Mouse (Mus musculus): Measurements from ENCODE around the gene Chst5.
"Not testable (repeated sequence)": the region's sequence is repeated elsewhere in the genome, so short reads cannot be mapped to it uniquely, and the experiment has no call there.

Chst5 gene

DNA sequence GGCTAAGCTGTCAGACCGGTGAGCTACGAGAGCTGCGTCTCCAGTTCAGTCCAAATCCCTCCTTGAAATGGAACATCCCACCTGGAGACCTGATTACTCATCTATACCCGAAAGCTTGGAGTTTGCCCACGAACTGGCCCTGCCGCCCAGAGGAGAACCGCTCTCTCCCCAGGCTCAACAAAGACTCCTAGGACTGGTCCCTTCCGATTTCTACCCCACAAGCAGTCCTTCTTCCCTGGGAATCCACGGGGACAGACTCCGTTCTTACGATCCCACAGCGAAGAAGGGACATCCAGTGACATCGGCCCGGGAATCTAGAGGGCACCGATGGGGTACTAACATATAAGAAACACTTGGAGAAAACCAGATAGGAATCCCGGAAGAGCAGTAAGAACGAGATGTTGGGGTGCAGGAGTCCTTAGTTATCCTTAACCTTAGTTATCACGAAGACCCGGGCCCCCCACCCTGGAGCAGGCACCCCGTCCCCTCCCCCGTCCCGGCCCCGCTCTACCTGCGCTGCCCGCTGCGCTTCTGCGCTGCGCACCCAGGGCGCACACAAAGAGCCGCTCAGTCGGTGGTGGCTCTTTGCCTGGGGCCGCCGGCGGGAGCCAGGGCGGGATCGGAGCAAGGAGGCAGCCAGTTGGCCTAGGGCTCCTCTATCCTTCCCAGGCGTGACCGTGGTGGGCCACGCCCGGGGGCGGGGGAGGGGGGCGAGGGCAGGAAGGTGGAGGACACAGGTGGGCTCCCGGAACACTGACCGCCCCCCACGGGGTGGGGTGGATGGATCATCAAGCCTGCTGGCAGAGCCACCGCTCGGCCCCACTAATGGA is at the start of gene Chst5:
Gene Chst5 (minus strand): TSS at position 827 of the 830 bp plus-strand sequence.
- no peak for DNase-seq (ENCODE audit: low read depth, low spot score)

DNA sequence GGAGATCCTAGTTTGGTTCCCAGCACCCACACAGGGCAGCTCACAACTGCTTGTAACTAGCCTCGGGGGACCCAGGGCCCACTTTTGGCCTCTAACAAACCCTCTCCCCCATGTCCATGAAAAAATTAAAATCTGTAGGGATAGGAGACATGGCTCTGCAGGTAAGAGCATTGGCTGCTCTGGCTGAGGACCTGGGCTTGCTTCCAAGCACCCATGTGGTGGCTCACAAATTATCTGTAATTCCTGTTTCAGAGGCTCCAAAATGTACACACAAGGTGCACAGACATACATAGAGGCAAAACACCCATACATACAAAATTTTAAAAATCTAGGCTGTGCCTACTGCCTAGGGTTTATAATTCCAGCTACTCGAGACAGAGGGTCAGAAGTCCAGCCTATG is 47.0 kb upstream of the Chst5 start:
- DNase-seq (ENCODE audit: low read depth, low spot score), result no peak

DNA sequence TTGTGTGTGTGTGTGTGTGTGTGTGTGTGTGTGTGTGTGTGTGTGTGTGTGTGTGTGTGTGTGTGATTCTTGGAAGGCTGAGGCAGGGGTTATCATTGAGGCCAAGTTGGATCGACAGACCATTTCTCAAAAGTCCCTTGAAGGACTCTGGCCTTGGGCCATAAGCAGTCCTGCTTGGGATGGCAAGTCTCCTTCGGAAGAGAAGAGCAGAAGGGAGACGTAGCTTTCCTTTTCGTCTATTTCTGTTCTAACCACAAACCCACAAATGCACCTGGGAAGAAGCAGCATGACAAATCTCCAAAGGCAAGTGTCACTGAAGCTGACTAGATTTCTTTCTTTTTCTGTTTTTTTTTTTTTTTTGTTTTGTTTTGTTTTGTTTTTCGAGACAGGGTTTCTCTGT is 45.6 kb upstream of the Chst5 start:
- DNase-seq (ENCODE audit: low read depth, low spot score), result peak; percentile 67

DNA sequence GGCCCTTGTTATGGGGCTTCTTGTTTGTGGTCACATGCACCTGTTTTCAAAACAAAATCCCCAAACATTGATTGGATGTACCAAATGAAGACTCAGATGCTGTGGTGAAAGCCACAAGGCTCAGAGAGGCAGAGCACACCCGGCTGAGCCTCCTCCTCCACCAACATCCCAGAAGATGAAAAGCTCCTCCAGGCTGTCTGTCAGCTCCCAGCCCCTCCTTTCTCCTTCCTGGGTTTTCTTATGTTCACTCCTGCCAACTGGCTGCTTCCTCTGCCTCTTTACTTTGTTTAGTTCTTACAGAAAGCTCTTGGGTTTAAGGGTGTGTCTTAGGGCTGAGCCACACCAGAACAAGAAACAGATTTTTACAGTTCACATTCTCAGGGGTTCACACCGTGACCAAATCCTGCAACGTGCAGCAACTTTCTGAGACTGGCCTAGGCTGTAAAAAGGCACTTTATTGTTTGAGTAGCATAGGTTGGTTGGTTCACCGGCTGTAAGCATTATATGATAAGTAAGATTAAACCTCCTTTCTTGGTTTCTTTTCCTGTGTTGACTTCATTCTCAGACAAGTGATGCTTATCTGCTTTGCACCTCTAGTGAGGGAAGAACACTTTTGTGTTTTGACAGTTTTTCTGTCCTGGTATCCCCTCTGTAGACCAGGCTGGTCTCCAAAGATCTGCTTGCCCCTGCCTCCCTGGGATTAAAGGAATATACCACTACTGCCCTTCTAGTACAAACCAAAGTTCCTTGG is 44.8 kb upstream of the Chst5 start:
- DNase-seq (ENCODE audit: low read depth, low spot score), result peak; percentile 67

DNA sequence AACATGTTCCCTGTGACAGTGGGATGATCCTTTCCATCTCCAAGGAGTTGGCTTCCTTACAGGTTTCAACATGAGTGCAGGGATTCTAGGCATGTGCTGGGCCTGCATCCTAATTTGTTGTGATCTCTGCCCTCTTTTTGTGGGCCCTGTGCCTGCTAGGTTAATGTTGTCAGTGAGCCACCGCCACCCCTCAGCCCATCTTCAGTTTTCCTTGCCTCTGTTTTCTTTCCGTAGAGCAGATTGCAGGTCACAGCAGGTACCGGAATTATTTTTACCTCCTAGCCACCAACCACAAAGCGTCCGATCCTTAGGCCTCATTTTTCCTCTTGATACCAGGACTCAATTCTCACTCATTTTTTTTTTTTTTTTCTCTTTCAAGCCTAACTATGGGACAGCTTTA is 41.7 kb upstream of the Chst5 start:
- no peak for DNase-seq (ENCODE audit: low read depth, low spot score)

DNA sequence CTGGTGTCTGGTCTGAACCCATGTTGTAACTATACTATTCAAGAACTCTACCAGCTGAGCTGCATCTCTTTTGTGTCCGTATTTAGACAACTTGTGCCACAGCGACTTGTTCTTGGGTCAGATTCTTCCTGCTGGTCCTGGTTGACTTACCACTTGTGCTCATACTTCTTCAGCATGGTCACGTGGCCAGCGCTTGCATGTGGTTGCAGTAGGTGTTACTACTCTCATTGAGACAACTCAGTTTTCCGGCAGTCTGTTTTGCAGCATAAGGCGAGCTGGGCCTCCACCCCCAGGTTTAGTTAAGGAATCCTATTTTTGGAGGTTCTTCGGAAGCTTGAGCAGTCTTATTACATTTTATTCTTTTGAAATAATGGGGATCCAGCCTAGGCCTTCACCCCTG is 41.1 kb upstream of the Chst5 start:
- no peak for DNase-seq (ENCODE audit: low read depth, low spot score)

DNA sequence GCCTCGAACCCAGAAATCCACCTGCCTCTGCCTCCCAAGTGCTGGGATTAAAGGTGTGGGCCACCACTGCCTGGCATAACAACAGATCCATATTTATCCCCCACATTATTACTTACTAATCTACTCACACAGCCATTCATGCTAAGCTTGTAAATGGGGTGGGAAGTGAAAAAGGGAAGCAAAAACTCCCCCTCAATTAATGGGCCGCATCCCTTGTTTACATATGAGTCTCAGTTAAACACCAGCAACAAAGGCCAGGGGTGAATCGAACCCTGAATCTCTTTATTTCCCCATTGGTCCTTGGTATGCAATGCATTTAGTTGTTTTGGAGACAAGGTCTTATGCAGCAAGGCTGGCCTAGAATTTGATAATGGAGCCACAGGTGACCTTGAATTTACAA is 40.6 kb upstream of the Chst5 start:
- no peak for DNase-seq (ENCODE audit: low read depth, low spot score)

DNA sequence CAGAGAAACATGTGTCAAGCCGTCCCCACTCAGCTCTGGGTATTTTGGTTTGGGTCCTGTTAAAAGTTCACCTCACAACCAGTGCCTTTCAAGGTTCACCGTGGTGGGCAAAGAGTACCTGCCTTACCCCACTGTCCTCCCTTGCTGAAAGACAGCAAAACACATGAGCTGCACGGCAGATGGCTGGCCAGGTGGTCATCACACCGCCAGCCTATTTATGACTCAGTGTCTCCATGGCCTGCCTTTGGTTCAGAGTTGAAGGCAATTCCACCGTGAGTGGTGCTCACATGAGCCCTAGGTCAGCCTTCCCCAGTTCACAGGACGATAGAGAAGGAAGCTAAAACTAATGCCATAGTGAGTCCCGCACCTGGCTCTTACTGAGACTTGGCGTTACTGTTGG is 37.7 kb upstream of the Chst5 start:
- DNase-seq (ENCODE audit: low read depth, low spot score), result no peak

DNA sequence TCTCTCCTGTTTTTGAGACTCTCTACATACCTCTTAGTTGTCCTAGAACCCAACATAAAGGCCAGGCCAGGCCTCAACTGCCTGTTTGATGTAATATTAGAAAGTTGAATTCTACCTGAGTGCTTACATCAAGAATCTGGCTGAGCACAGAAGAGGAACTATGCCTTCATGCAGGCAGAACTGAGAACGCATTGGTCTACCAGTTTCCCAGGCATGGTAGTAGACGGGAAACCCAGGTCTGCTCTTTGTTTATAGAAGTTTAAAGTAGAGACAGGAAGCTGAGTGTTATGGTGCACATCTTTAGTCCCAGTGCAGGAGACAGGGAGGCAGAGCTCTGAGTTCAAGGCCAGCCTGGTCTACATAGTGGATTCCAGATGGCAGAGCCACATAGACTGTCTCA is 36.9 kb upstream of the Chst5 start:
- DNase-seq (ENCODE audit: low read depth, low spot score), result no peak

DNA sequence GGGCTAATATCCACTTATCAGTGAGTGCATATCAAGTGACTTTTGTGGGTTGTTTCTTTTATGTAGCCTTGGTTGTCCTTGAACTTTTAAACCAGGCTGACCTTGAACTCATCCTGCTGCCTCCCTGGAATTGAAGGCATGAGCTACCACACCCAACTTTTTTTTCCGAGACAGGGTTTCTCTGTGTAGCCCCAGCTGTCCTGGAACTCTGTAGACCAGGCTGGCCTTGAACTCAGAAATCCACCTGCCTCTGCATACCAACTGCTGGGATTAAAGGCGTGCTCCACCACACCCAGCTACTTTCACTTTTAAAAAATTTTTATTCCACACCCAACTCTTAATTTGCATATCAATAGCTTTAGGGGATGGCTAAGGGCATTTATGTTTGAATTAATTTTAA is 33.3 kb upstream of the Chst5 start:
- DNase-seq (ENCODE audit: low read depth, low spot score), result no peak

DNA sequence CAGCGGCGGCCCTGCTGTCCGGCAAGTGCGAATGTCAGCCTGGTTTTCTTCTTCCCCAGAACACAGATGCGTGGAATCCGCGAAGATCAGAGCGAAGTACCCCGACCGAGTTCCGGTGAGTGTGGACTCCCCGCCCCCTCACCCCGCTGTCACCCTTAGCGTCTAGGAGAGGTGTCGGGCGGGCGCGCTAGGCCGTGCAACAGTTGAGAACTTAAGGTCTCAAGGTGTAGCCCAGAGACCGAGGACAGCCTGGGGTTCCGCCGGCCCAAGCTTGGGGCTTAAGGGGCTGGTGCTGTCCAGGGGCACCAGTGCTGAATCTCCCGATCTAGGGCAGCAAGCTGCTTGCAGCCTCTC is 30.8 kb upstream of the Chst5 start:
- peak; percentile 71 for DNase-seq (ENCODE audit: low read depth, low spot score)

DNA sequence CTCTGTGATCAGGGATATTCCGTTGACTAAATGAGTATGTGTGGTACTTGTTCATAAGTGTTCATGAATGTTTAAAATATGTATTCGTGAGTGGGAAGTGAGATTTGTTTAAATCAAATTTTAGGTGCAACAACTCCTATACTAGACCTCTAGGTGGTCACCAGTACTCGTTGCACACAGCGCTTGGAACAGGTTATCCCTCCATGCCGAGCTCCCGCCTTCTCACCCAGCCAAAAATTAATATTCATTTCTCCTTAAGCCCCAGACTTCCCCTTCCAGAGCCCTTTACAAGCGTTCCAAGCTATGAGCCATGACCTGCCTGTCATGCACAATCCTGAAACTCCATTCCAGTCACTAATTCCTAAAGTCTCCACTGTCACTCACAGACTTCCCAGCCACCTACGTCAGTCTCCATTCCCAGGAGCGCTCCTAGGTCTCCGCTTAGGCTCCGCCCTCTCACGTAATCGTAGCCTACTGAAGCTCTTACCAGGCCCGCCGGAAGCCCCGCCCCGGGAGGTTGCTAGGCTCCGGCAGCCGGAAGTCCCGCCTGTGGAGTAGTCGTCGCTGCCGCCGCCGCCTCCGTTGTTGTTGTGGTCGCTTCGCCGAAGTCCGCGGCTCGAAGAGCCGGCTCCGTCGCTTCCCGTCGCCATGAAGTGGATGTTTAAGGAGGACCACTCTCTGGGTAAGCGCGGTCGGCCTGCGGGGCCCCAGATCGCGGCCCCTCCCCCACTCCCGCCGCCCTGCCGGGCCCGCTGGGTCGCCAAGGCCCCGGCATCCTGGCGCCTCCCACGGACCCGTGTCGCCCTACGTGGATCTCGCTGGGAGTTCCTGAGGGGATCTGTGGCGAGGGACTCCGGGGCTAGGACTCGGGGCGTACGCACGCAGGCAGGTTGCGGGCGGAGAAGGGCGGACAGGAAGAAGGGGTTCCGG is 30.2 kb upstream of the Chst5 start, which contains the start of gene Gabarapl2:
Gene Gabarapl2 (plus strand): TSS at position 533 of the 930 bp plus-strand sequence.
- peak; percentile 93 for DNase-seq (ENCODE audit: low read depth, low spot score)

DNA sequence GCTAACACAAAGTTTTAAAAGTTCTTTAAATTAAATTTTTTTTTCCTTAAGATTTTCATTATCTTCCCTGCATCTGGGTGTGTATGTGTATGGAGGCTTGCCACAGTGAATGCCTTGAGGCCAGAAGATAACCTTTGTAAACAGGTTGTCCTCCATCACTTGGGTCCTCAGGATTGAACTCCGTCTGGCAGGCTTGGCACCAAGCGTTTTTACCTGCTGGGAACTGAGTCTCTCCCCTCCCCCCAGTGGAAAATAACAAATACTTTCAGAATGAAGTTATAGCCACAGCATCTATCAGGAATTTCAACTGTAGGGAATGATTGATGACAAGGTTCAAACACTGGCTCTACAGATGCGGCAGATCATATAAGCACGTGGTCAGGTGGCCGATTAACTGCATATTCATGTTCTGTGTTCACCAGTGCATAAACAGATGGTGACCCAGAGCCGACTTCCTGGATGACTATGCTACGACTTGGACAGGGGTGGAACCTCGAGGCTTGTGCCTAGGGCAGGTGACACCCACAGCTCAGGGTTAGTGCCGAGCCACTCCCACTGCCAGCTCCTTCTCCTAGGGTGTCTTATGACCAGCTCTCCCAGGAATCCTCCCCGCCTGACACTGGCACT is 29.4 kb upstream of the Chst5 start:
- DNase-seq (ENCODE audit: low read depth, low spot score), result peak; percentile 70

DNA sequence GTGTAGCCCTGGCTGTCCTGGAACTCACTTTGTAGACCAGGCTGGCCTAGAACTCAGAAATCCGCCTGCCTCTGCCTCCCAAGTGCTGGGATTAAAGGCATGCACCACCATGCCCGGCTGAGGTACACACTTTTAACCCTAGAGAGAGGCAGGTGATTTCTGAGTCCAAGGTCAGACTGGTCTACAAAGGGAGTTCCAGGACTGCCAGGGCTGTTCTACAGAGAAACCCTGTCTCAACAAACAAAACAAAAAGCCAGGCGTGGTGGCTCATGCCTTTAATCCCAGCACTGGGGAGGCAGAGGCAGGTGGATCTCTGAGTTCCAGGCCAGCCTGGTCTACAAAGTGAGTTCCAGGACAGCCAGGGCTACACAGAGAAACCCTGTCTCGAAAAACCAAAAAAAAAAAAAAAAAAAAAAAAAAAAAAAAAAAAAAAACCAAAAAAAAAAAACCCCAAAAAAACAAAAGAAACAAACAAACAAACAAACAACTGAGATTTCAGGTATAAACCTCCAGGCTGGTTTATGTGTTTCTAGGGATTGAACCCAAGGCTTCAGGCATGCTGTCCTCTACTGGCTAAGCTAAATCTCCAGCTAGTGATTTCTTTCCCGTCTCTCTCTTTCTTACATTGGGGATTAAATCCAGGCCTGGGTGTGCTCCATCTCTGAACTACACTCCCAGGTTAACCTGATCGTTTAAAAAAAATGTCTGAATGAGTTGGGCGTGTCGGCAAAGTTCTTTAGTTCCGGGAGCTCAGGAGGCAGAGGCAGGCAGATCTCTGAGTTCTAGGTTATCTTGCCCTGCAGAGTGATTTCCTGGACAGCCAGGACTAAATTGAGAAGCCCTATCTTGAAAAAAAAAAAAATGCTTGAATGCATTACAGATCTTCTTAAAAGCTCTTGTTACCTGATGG is 28.1 kb upstream of the Chst5 start:
- DNase-seq (ENCODE audit: low read depth, low spot score), result not testable (repeated sequence)

DNA sequence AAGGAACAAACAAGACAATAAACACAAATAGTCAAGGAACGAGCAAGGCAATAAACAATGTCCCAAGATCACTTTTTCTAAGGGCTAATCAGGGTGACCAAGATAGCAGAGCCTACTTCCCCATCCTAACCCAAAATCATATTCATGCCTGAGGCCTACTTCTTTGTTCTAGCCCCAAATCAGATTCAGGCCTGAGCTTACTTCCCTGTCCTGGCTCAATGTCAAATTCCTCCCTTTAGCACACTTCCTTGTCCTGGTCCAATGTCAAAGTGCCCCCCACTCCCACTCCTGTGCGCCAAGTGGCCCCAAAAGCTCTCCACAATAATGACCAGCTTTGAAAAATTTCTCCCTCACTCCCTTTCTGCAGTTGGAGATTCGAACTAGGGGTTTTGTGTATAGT is 26.9 kb upstream of the Chst5 start:
- no peak for DNase-seq (ENCODE audit: low read depth, low spot score)

DNA sequence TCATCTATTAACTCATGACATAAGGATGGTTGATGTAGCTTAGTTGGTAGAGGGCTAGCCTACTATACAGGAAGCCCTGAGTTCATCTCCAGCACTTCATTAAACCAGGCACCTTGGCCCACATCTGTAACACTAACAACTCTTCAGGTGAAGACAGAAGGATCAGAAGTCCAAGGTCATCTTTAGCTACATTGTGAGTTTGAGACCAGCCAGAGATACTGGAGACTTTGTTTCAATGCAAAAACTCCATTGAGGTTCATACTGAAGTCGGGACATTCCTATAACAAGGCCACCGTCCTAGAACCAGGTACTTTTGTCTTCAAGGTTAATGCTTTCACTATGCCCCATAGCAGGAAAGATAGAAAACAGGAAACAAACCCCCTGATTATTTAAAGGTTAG is 24.0 kb upstream of the Chst5 start:
- no peak for DNase-seq (ENCODE audit: low read depth, low spot score)

DNA sequence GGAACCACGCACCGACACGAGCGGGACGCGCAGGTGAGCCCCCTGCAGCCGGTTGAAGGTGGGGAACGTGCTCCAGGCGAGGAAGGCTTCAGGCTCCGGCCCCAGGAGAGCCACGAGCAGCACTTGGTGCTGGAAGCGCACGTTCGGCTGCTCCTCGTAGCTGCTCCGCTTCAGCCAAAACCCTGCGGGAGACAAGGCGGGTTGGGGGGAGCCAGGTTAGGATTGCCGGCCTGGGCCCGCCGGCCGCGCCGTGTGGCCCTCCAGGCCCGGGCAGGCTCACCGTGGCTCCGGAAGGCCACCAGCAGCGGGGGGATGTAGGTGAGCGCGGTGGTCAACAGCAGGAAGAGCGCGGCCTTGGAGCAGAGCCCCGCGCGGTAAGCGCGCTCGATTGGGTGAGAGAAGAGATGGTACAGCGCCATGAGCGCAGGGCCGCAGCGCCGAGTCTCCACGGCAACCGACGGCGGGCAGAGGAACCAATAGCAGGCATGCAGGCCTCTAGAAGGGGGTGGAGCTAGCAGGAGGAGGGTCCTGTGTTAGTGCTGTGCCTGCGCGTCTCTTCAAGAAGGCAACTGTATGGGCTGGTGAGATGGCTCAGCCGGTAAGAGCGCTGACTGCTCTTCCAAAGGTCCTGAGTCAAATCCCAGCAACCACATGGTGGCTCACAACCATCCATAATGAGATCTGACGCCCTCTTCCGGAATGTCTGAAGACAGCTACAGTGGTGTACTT is 23.3 kb upstream of the Chst5 start, which contains the start of gene Tmem231:
Gene Tmem231 (minus strand): TSS at position 534 of the 729 bp plus-strand sequence.
- DNase-seq (ENCODE audit: low read depth, low spot score), result peak; percentile 92

DNA sequence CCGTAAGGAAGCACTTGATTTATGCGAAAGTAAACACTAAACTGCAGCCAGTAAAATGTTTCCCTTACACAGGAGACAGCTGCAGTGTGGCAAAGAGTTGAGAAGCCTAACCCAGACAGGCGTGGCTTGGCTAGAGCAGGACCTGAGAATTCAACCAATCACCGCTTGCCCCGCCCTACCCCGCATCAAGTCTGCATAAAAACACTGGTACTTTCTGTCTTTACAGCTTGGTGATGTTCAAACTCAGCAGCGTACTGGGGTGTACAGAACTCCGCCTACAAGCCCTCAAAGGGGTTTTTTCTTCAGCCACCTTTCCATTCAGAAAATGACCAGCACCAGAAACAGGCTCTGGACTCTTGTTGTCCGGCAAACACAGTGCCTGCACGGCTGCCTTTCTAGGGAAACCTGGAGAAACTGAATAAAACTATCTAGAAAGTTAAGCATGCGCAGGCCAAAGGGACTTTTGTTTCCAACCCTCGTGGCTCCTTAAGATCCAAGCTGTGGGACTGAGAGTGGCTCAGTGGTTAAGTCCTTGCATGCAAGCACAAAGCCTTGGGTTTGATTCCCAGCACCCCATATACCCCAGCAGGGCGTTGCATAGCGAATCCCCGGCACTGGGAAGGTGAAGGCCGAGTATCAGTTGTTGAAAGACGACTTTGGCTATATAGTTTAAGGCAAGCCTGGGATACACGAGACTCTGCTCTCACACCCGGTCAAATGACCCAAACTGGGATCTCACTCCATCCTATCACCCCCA is 22.5 kb upstream of the Chst5 start:
- peak; percentile 35 for DNase-seq (ENCODE audit: low read depth, low spot score)

DNA sequence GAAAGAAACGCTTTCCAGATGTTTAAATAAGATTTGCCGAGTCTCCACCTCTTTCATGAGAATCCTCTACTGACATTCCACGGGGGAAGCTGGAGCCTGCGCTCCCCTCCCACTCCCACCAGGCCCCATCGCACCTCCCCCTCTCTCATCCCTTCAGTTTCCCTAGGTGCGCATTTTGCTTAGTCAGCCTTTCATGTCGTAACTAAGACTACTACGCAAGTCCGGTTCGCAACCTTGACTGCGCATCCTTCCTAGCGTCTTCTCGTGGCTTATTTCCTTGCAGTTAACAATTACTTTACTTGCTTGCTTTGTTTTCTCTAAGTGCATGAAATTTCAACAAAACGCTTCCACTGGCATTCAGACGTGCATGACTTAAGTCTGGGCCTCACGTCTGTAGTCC is 21.5 kb upstream of the Chst5 start:
- no peak for DNase-seq (ENCODE audit: low read depth, low spot score)

Data from CD4-positive helper T cell, adult 2 months (primary cell).